Mouse (Mus musculus): ENCODE measurements around the gene Yipf1. TPM values are rescaled to one million over a fixed set of nuclear protein-coding genes. Genes with fewer than 3 reads are reported as not detected.

Yipf1 gene
- polyA plus RNA-seq, 1 experiment from 2014 or later: 52.2 TPM

GRCm38 (mm10) chr4:107378954-107379353 is 64.8 kb downstream of the Yipf1 start:
- Histone ChIP-seq H3K4me1 (ENCODE audit: control insufficient read depth, insufficient read depth, low read length) (no peaks in the 10 kb centered on the region), H3K4me3 (ENCODE audit: low read depth, low read length) (no peak overlapping the region), H3K27ac (ENCODE audit: low read length) (no peak overlapping the region), H3K4me2 (ENCODE audit: low read length) (no peak overlapping the region), H3K9me3 (replicated peaks; ENCODE audit: control insufficient read depth, low read length, poor library complexity, severe bottlenecking) (no peaks in the 10 kb centered on the region), H3K9ac (ENCODE audit: low read depth, low read length) (no peak overlapping the region), H3K36me3 (ENCODE audit: control insufficient read depth, insufficient read depth, low read length) (peaks cover 19% of the 10 kb centered on the region; the same call in 1 of the 2 replicates), H3K27me3 (ENCODE audit: control insufficient read depth, insufficient read depth, low read depth, low read length) (no peaks in the 10 kb centered on the region)
- ATAC-seq: no peak
- WGBS: 93% methylated on average over 6 of the region's 6 CpGs

GRCm38 (mm10) chr4:107380871-107381270 is 66.7 kb downstream of the Yipf1 start:
- 84% methylated on average over 7 of the region's 7 CpGs for WGBS
- H3K9me3 ChIP-seq (replicated peaks; ENCODE audit: control insufficient read depth, low read length, poor library complexity, severe bottlenecking): no peaks in the 10 kb centered on the region
- no peak overlapping the region for H3K9ac ChIP-seq (ENCODE audit: low read depth, low read length)
- ATAC-seq: no peak
- H3K4me2 ChIP-seq (ENCODE audit: low read length): no peak overlapping the region
- H3K27me3 ChIP-seq (ENCODE audit: control insufficient read depth, insufficient read depth, low read depth, low read length): no peaks in the 10 kb centered on the region
- H3K4me1 ChIP-seq (ENCODE audit: control insufficient read depth, insufficient read depth, low read length): no peaks in the 10 kb centered on the region
- peaks cover 17% of the 10 kb centered on the region for H3K36me3 ChIP-seq (ENCODE audit: control insufficient read depth, insufficient read depth, low read length)
- H3K4me3 ChIP-seq (ENCODE audit: low read depth, low read length): no peak overlapping the region
- H3K27ac ChIP-seq (ENCODE audit: low read length): no peak overlapping the region

DNA sequence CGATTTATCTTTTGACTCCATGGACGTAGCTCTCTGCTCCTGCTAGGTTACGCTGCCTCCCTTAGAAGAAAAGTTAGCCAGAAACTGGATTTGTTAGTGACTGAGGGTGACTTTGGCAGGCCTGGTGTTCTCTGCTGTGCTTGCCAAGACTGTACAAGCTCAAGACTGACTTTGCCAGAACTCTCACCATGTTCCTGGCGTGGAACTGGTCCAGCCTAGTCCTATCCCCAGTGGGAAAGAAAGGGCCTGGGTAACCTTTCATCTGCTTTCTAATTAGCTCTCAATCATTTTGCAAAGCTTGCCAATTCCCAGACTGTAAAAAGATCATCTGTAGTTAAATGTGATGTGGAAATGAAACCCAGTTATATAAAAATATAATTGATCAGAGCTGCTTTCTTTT is 72.9 kb downstream of the Yipf1 start:
- 83% methylated on average over 4 of the region's 4 CpGs for WGBS
- Histone ChIP-seq H3K4me2 (ENCODE audit: low read length) (no peak overlapping the region), H3K9me3 (replicated peaks; ENCODE audit: control insufficient read depth, low read length, poor library complexity, severe bottlenecking) (no peaks in the 10 kb centered on the region), H3K9ac (ENCODE audit: low read depth, low read length) (no peak overlapping the region), H3K36me3 (ENCODE audit: control insufficient read depth, insufficient read depth, low read length) (peaks cover 32% of the 10 kb centered on the region), H3K4me1 (ENCODE audit: control insufficient read depth, insufficient read depth, low read length) (no peaks in the 10 kb centered on the region), H3K27ac (ENCODE audit: low read length) (no peak overlapping the region), H3K27me3 (ENCODE audit: control insufficient read depth, insufficient read depth, low read depth, low read length) (no peaks in the 10 kb centered on the region), H3K4me3 (ENCODE audit: low read depth, low read length) (no peak overlapping the region)
- no peak for ATAC-seq

DNA sequence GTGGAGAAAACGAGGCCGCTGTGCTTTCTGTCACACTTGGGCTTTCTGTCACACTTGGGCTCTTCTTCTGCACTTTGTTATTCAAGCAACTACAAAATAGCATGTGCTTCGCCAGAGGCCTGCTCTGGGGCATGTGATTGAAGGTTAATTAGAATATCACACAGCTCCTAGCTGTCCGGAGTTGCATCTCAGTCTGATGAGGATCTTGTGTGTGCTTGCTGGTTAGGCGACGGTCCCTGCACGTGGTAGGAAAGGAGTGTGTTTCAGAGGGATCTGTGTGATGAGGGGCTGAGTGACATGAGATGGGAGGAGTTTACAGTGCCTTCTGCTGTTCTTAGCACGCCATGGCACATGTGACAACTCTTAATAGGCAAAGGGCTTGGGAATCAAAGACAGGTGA is 73.3 kb downstream of the Yipf1 start:
- no peak overlapping the region for H3K4me3 ChIP-seq (ENCODE audit: low read depth, low read length)
- WGBS: 80% methylated on average over 8 of the region's 8 CpGs
- no peak overlapping the region for H3K9ac ChIP-seq (ENCODE audit: low read depth, low read length)
- ATAC-seq: no peak
- H3K27ac ChIP-seq (ENCODE audit: low read length): no peak overlapping the region
- H3K4me1 ChIP-seq (ENCODE audit: control insufficient read depth, insufficient read depth, low read length): no peaks in the 10 kb centered on the region
- no peak overlapping the region for H3K4me2 ChIP-seq (ENCODE audit: low read length)
- no peaks in the 10 kb centered on the region for H3K9me3 ChIP-seq (replicated peaks; ENCODE audit: control insufficient read depth, low read length, poor library complexity, severe bottlenecking)
- H3K36me3 ChIP-seq (ENCODE audit: control insufficient read depth, insufficient read depth, low read length): peaks cover 30% of the 10 kb centered on the region
- H3K27me3 ChIP-seq (ENCODE audit: control insufficient read depth, insufficient read depth, low read depth, low read length): no peaks in the 10 kb centered on the region

GRCm38 (mm10) chr4:107388291-107388690 is 74.1 kb downstream of the Yipf1 start:
- no peaks in the 10 kb centered on the region for H3K27me3 ChIP-seq (ENCODE audit: control insufficient read depth, insufficient read depth, low read depth, low read length)
- WGBS: 94% methylated on average over 2 of the region's 2 CpGs
- H3K4me2 ChIP-seq (ENCODE audit: low read length): no peak overlapping the region
- no peak for ATAC-seq
- H3K9ac ChIP-seq (ENCODE audit: low read depth, low read length): no peak overlapping the region
- H3K27ac ChIP-seq (ENCODE audit: low read length): no peak overlapping the region
- peaks cover 30% of the 10 kb centered on the region for H3K36me3 ChIP-seq (ENCODE audit: control insufficient read depth, insufficient read depth, low read length)
- H3K4me3 ChIP-seq (ENCODE audit: low read depth, low read length): no peak overlapping the region
- no peaks in the 10 kb centered on the region for H3K4me1 ChIP-seq (ENCODE audit: control insufficient read depth, insufficient read depth, low read length)
- H3K9me3 ChIP-seq (replicated peaks; ENCODE audit: control insufficient read depth, low read length, poor library complexity, severe bottlenecking): no peaks in the 10 kb centered on the region

DNA sequence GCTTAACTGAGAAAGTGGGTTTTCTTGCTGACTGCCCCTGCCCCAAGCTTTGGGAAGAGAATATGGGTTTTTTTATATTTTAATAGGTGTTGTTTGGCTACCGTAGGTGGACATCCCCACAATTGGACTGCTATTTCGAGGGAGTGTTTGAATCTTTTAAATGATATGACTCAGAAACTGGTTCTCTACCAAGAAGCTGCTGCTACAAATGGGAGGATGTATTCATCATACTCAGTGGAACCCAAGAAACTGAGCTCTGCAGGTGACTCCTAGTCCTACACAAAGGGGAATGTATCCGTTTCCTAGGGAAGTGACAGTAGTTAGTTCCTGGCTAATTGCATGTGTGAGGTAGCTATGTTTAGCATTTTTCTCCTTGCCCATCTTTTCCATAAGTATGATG is 75.2 kb downstream of the Yipf1 start:
- Histone ChIP-seq H3K4me2 (ENCODE audit: low read length) (no peak overlapping the region), H3K36me3 (ENCODE audit: control insufficient read depth, insufficient read depth, low read length) (peaks cover 36% of the 10 kb centered on the region), H3K27me3 (ENCODE audit: control insufficient read depth, insufficient read depth, low read depth, low read length) (no peaks in the 10 kb centered on the region), H3K27ac (ENCODE audit: low read length) (no peak overlapping the region), H3K4me1 (ENCODE audit: control insufficient read depth, insufficient read depth, low read length) (no peaks in the 10 kb centered on the region), H3K9me3 (replicated peaks; ENCODE audit: control insufficient read depth, low read length, poor library complexity, severe bottlenecking) (no peaks in the 10 kb centered on the region), H3K9ac (ENCODE audit: low read depth, low read length) (no peak overlapping the region), H3K4me3 (ENCODE audit: low read depth, low read length) (no peak overlapping the region)
- ATAC-seq: no peak
- 96% methylated on average over 3 of the region's 3 CpGs for WGBS

DNA sequence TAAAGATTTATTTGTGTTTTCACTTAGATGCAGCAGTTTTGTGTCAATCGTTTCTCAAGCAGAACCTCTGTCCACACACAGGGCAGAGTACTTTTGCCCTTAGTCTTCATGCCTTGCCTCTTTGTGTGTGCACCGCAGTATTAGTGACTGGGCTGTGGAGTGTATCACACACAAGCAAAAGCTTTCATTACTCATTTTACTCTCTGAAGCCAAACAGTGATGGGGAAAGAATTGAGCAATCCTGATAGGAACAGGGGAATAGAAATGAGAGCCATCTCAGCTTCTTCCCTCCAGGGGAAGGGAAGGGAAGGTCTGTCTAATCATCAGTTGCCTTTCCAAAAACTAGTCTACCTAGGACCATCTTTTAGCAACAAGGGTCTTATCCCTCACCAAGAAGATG is 79.6 kb downstream of the Yipf1 start:
- Histone ChIP-seq H3K36me3 (ENCODE audit: control insufficient read depth, insufficient read depth, low read length) (peaks cover 34% of the 10 kb centered on the region), H3K27ac (ENCODE audit: low read length) (no peak overlapping the region), H3K4me1 (ENCODE audit: control insufficient read depth, insufficient read depth, low read length) (no peaks in the 10 kb centered on the region), H3K4me3 (ENCODE audit: low read depth, low read length) (no peak overlapping the region), H3K4me2 (ENCODE audit: low read length) (no peak overlapping the region), H3K27me3 (ENCODE audit: control insufficient read depth, insufficient read depth, low read depth, low read length) (no peaks in the 10 kb centered on the region), H3K9ac (ENCODE audit: low read depth, low read length) (no peak overlapping the region), H3K9me3 (replicated peaks; ENCODE audit: control insufficient read depth, low read length, poor library complexity, severe bottlenecking) (no peaks in the 10 kb centered on the region)
- no peak for ATAC-seq
- 100% methylated on average over 2 of the region's 2 CpGs for WGBS

Other genes starting within 250 kb of the Yipf1 start
- 74.1 and 77.3 TPM in 2 replicates for gene Mrpl37, start 247.5 kb upstream of the Yipf1 start, polyA plus RNA-seq (2015; fragmentation: Nextera tagmentation; extraction: Ambion mirVana)
- 4.1 and 7.2 TPM in 2 replicates for gene Cyb5rl, start 247.4 kb upstream of the Yipf1 start, polyA plus RNA-seq (2015; fragmentation: Nextera tagmentation; extraction: Ambion mirVana)
- not detected in 2 replicates for gene Cdcp2, start 217.5 kb upstream of the Yipf1 start, polyA plus RNA-seq (2015; fragmentation: Nextera tagmentation; extraction: Ambion mirVana)
- 356 and 359 TPM in 2 replicates for gene Tmem59, start 136.0 kb upstream of the Yipf1 start, polyA plus RNA-seq (2015; fragmentation: Nextera tagmentation; extraction: Ambion mirVana)
- gene Tceanc2, start 135.2 kb upstream of the Yipf1 start, polyA plus RNA-seq (2015; fragmentation: Nextera tagmentation; extraction: Ambion mirVana): 18.1 and 27.2 TPM in 2 replicates
- gene Ldlrad1, start 105.2 kb upstream of the Yipf1 start, polyA plus RNA-seq (2015; fragmentation: Nextera tagmentation; extraction: Ambion mirVana): not detected in 2 replicates
- 54.6 and 59.4 TPM in 2 replicates for gene Lrrc42, start 60.8 kb upstream of the Yipf1 start, polyA plus RNA-seq (2015; fragmentation: Nextera tagmentation; extraction: Ambion mirVana)
- 35.6 and 39.6 TPM in 2 replicates for gene Hspb11, start 60.8 kb upstream of the Yipf1 start, polyA plus RNA-seq (2015; fragmentation: Nextera tagmentation; extraction: Ambion mirVana)
- gene Dio1, start 7.2 kb upstream of the Yipf1 start, polyA plus RNA-seq (2015; fragmentation: Nextera tagmentation; extraction: Ambion mirVana): not detected in 2 replicates
- 19.3 and 19.8 TPM in 2 replicates for gene Ndc1, start 53.4 kb downstream of the Yipf1 start, polyA plus RNA-seq (2015; fragmentation: Nextera tagmentation; extraction: Ambion mirVana)
- gene Glis1, start 120.2 kb downstream of the Yipf1 start, polyA plus RNA-seq (2015; fragmentation: Nextera tagmentation; extraction: Ambion mirVana): 2.3 and 2.4 TPM in 2 replicates